Mouse (Mus musculus) liver (tissue): ENCODE results near the gene Cxcr5.

Experiments used
- DNase-seq: peaks from one replicate; pipeline ENCODE4 v3.0.0-alpha.2; 2020; ENCODE audit warnings: mixed read lengths

The Cxcr5 gene

GRCm38 (mm10) chr9:44508721-44509486 lies 52.8 kb downstream of the Cxcr5 start:
- no peak for DNase-seq

DNA sequence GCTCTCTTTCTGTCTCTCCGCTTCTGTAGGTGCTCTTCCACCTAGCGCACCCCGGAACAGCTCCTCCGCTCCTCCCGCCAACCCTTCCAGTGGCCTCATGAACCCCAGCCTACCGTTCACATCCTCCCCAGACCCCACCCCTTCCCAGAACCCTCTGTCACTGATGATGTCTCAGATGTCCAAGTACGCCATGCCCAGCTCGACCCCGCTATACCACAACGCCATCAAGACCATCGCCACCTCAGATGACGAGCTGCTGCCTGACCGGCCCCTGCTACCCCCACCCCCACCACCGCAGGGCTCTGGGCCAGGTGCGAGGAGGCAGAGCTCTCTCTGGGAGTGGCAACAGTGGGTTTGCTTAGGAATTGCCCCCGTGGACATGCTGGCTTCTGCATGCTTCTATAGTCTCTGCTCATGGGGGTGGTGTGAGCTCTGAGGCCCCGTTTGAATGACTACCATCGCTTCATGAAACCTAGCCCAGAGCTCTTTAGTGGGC lies 53.5 kb downstream of the Cxcr5 start:
- DNase-seq = no peak

GRCm38 (mm10) chr9:44507345-44507744 lies 54.3 kb downstream of the Cxcr5 start:
- no peak for DNase-seq

- no peak for DNase-seq
Observed at GRCm38 (mm10) chr9:44506566-44506965, 55.1 kb downstream of the Cxcr5 start.

DNA sequence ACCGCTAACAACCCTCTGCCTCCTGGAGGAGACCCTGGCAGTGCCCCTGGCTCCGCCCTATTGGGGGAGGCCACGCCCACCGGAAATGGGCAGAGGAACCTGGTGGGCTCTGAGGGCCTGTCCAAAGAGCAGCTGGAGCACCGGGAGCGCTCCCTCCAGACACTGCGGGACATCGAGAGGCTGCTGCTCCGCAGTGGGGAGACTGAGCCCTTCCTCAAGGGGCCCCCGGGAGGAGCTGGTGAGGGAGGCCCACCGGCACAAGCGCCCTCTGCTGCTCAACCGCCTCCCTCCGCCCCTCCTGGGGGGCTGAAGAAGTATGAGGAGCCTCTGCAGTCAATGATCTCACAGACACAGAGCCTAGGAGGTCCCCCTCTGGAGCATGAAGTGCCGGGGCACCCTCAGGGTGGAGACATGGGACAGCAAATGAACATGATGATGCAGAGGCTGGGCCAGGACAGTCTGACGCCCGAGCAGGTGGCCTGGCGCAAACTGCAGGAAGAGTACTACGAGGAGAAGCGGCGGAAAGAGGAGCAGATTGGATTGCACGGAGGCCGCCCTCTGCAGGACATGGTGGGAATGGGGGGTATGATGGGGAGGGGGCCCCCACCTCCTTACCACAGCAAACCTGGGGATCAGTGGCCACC lies 55.7 kb downstream of the Cxcr5 start:
- DNase-seq = no peak

DNA sequence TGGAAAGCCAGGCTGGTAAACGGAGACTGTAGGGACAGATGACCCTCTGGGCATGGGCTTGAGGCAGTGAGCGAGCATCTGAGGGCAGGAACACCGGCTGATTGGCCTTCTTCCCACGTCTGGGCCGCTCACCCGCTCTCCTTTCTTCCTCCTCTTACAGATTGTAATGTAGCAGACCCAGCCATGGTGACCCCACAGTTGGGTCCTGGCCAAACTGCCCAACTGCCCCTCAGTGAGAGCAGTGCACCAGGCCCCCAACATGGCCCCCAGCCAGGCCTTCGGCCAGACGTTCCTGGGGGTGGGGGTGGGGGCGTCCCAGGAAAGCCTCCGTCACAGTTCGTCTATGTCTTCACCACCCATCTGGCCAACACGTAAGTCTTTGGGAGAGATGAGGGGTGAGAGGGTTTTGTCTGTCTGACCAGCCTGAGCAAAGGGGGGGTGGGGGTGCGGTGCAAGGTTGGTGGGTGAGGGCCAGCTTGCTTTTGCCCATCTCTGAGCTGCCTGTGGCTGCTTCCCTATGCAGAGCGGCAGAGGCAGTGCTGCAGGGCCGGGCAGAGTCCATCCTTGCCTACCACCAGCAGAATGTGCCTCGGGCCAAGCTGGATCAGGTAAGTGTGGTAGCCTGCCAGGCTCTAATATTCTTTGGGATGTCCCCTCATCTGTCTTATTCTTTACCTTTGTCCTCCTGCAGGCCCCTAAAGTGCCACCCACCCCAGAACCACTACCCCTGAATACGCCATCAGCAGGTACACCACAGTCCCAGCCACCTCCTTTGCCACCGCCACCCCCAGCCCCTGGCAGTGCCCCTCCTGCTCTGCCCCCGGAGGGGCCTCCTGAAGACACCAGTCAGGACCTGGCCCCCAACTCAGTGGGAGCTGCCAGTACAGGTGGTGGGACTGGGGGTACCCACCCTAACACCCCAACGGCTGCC lies 56.5 kb downstream of the Cxcr5 start:
- no peak for DNase-seq

GRCm38 (mm10) chr9:44502006-44502405 lies 59.7 kb downstream of the Cxcr5 start:
- peak; percentile 80 for DNase-seq

DNA sequence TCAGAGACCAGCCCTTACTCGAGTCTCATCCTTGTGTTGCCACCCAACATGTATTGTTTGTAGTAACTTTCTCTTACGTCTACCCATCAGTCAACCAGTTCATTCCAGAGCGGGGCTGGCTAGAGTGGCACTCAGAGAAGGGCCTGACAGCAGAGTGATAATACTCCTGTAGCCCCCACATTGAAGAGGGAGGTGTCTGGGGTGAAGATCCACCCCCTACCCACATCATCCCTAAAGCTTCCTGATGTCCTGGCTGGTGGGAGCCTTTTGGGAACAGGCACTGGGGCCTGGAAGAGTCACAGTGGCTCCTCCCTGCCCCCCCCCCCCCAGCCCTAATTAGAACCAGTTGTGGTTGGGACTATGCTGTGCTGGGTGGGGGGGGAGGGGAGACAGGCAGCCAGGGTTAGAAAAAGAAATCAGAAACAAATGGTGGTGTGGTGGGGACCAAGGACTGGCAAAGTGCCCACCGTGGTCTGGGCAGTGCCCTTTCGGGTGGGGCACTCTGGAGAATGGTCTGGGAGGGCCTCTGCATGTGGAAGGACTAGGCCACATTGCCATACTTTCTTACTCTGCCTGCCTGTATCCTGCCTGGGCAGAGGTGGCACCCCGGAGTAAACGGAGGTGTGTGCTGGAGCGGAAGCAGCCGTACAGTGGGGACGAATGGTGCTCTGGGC lies 60.3 kb downstream of the Cxcr5 start:
- no peak for DNase-seq

GRCm38 (mm10) chr9:44500638-44501175 lies 61.0 kb downstream of the Cxcr5 start:
- DNase-seq = no peak

GRCm38 (mm10) chr9:44500163-44500533 lies 61.5 kb downstream of the Cxcr5 start:
- no peak for DNase-seq

DNA sequence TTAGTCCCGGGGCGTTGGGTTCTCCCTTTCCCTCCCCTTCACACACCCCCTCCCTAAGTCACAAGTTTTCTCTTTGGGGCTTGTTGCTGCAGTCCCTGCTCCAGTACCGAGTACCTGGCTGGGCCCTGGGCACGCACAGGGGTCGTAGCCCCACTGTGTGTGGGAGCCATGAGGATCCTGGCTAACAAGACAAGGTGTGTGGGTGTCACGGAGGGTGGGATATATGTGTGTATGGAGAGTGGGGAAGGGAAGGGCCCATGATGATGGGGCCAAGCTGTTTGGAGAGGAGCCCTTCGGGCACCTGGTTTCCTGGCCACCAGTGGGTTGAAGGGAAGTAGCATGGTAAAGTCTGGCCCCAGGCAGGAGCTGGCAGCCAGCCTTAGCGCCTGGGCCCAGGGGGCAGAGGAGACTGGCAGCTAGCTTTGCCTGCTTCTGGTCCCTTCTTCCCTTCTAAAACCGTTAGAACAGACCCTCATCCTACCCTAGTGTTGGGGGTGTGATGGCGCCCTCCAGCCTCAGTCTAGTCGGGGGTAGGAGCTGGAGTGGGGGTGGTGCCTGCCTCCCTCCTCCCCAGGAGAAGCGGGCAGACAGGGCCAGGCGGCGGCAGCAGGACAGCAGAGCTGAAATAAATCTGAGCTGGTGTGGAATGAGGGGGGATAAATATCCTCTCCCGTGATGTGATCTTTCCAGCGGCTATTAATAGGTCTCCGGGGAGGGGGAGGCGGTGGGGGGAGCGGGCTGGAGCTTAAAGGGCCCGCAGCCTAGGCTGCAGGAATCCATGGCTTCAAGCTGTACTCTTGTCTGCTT lies 62.1 kb downstream of the Cxcr5 start:
- DNase-seq = peak; percentile 44

DNA sequence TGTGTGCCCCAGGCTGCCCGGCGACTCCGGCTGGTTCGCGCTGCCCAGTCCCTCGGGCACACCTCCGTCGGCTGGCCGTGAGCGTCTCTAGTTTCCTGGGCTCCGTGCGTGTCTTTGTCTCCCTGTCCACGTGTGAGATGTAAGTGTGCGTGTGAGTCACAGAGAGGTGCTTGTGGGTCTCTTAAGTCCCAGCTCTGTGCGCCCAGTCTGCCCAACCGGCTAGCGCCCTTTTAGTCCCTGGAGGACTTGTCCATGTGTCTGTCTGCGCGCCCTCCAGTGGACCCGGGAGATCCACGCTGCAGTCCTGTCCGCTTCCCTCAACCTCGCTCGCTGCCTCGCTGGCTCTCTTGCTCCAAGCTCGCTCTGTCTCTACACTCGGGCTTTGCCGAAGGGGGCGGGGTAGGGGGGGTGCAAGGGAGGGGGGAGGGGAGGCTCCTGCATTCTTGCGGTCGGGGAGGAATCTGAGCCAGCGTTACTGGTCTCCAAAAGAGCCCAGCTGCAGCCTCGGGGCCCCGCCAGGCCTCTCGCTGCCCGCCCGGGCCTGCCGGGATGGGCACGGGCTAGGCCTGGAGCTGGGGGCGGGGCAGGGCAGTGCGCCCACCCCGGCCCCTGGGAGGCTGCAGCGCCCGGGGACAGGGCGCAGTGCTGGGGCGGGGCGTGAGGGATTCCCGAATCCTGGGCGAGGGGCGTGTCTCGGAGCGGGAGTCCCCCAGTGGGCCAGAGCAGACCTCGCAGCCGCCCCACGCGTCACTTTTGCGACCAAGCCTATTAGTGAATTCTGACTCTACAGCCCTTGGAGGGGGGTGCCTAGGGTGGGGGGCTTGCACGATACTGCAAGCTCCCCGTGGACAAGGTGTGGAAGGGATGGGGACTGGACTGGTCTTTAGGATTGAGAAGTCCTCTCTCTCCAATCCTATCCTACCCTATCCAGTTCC lies 63.0 kb downstream of the Cxcr5 start:
- DNase-seq = peak; percentile 72

DNA sequence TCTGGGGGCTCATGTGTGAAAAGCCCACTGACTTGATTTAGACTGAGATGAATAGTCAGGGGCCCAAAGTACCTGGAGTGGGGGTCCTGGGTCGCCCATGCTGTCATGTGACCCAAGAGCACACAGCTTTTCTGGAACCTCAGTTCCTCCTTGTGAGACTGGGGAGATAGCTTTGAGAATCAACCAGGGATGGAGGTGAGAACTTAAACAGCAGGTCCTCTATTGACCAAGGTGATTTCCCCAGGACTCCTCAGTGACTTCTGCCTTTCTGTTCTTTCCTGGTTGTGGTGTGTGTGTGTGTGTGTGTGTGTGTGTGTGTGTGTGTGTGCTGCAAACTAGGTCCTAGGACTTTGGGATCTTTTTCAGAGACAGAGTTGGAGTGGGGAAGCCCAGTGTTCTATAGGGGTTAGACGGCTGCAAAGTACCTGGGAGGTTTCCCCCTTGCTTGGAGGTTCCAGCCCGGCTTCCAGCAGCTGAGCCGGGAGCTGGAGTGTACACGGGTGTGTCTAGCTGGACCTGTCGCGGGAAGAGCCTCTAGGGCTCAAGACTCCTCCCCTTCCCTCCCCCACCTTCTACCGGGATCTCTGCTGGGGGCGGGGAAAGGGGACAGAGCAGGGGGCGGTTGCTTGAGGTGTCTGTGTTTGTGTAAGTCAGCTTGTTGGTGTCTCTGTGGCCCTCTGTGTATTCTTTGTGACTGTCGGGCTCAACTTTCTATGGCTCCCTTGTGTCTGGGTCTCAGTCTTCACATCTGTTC lies 63.9 kb downstream of the Cxcr5 start:
- peak; percentile 61 for DNase-seq

GRCm38 (mm10) chr9:44496803-44497461 lies 64.7 kb downstream of the Cxcr5 start:
- DNase-seq = no peak

DNA sequence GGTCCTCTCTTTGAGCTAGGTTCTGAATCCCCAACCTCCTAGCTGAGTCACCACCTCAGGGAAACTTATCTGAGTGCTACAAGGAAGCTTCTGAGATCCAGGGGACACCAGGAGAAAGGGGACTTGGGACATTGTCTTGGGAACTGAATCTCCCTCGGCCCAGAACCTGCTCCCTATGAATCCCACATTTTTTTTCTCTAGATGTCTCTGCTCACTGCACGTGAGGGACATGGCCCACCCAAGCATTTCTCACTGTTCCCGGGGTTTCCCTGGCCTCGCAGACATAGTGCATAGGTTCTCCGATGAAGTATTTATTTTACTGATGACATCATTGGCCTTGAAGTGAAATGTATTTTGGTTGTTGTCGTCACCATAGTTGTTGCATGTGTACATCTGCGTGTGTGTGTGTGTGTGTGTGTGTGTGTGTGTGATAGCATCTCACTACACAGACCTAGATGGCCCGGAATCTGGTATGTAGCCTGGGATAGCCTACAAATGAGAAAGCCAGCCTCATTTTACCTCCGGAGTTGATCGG lies 65.8 kb downstream of the Cxcr5 start:
- DNase-seq = no peak

DNA sequence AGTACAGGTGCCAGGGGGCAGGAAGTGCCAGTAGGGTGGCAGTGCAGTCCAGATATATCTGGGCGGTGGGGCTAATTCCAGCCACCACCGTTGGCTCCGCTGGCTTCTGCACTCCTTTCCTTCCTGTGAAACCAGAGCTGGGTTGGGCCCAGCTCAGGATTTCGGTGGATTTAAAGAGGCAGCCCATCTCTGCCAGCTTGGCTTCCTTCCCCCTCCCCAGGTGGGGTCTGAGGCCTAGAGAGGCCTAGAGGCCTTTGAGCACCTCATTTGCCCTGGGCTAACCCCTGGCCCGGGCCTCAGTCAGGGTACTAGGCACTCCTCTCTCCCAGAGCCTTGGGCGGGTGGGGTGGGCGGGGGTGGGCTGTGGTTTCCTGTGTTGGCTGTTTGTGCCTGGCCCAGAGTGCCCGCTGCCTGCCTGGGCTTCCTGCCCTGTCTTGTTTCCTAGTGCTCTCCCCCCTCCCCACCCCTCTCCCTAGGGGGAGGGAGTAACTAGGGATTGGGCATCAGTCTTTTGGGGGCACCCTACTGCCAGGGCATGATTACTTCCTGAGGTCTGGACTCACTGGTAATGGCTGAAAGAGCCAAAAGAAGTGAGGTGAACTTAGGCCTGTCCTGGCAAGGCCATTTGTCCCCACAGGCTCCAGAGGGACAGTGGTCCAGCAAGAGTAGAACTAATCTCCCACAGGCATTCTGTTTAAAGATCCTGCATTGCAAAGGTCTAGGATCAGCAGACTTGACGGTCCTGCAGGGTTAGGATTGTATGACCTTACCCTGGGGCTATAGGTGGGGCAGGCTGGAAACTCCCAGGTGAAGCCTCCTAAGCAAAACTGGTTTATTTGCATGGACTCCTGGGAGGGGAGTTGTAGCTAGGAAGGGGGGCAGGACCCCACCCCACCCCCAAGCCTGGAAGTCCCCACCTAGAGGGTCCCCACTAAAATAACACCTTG lies 66.5 kb downstream of the Cxcr5 start:
- DNase-seq = peak; percentile 31

GRCm38 (mm10) chr9:44494261-44494862 lies 67.3 kb downstream of the Cxcr5 start:
- peak; percentile 15 for DNase-seq
